Comparison of ENCODE assay signal across 8 mouse cellular contexts in the genomic region with DNA sequence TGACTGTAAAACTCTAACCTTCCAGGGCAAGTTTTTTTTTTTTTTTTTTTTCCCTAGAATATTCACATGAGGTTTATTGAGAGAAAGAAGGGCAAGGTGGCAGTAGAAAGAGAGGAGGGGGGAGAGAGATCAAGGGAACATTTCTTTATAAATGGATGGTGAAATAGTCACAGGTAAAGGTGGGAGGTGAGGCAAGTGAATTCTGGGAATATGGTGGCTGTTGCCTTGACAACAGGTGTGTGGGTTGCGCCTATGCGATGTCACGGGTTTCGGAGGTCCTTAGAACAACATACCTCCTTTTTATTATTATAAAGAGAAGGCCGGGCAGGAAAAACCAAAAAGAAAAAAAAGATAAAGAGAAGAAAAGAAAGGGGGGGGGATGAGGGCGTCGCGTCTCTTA. TPM values are rescaled to one million over a fixed set of nuclear protein-coding genes. Genes with fewer than 3 reads are reported as not detected.
A peak's percentile ranks its signal among the peaks of the same experiment; 100 is the strongest.
DNase-seq lines count a peak whose midpoint lies in the region; ATAC-seq and TF ChIP-seq lines count a peak whose summit lies in the region.

No protein-coding gene starts in this region.

- no peak for TF ChIP-seq POLR2A in embryonic fibroblast, embryonic 13.5 days (IDR thresholded peaks at IDR 0.05; ENCODE audit: low read depth, low read length)

- no peak overlapping the region for H3K4me3 ChIP-seq in liver, embryonic 11.5 days (ENCODE audit: low read depth, low read length)
- no peak overlapping the region for H3K4me3 ChIP-seq in embryonic fibroblast, embryonic 13.5 days (ENCODE audit: insufficient read depth, low read length)
- H3K4me3 ChIP-seq in intestine, embryonic 16.5 days (ENCODE audit: low read length) = no peak overlapping the region
- 0 out of 2 replicates have a peak overlapping the region, but pooled peaks have one; percentile 29 for H3K4me3 ChIP-seq in neural tube, embryonic 13.5 days

- 62% methylated on average over 8 of the region's 8 CpGs for WGBS in liver, embryonic 11.5 days
- WGBS in intestine, embryonic 16.5 days = 64% methylated on average over 8 of the region's 8 CpGs
- 59% methylated on average over 8 of the region's 8 CpGs for WGBS in neural tube, embryonic 13.5 days

- no peak for DNase-seq in liver, embryonic 11.5 days (ENCODE audit: low spot score)
- DNase-seq in liver = no peak
- DNase-seq in layer of hippocampus, postnatal 14 days (ENCODE audit: low spot score in 2 of 2) = no peak
- no peak for DNase-seq in layer of hippocampus, adult 18-20 months (ENCODE audit: low spot score in 2 of 2)
- DNase-seq in cerebellum, postnatal 10 days = no peak

- no peaks in the 10 kb centered on the region; the same call in none of the 2 replicates for H3K4me1 ChIP-seq in liver, embryonic 11.5 days (replicated peaks; ENCODE audit: control insufficient read depth, insufficient read depth, low read length)
- H3K4me1 ChIP-seq in embryonic fibroblast, embryonic 13.5 days (ENCODE audit: control insufficient read depth, insufficient read depth, low read length) = 0 out of 2 replicates have a peak, but pooled peaks cover 2% of the 10 kb centered on the region
- H3K4me1 ChIP-seq in intestine, embryonic 16.5 days (ENCODE audit: control insufficient read depth, insufficient read depth, low read length) = no peaks in the 10 kb centered on the region
- peaks cover 7% of the 10 kb centered on the region for H3K4me1 ChIP-seq in neural tube, embryonic 13.5 days (replicated peaks)

- peak overlapping the region; percentile 60 for H3K4me2 ChIP-seq in liver, embryonic 11.5 days
- H3K4me2 ChIP-seq in intestine, embryonic 16.5 days (ENCODE audit: low read depth, low read length) = peak overlapping the region; percentile 50
- H3K4me2 ChIP-seq in neural tube, embryonic 13.5 days = peak overlapping the region; percentile 55

- H3K9ac ChIP-seq in liver, embryonic 11.5 days (ENCODE audit: low read depth, low read length) = no peak overlapping the region
- H3K9ac ChIP-seq in intestine, embryonic 16.5 days (ENCODE audit: low read depth, low read length) = no peak overlapping the region
- H3K9ac ChIP-seq in neural tube, embryonic 13.5 days = peak overlapping the region; percentile 41; the same call in 1 of the 2 replicates

- H3K36me3 ChIP-seq in liver, embryonic 11.5 days (ENCODE audit: control insufficient read depth, insufficient read depth, low read length) = no peaks in the 10 kb centered on the region
- no peaks in the 10 kb centered on the region for H3K36me3 ChIP-seq in intestine, embryonic 16.5 days (ENCODE audit: control insufficient read depth, insufficient read depth, low read length)
- H3K36me3 ChIP-seq in neural tube, embryonic 13.5 days = no peaks in the 10 kb centered on the region

- no peak overlapping the region for H3K27ac ChIP-seq in liver, embryonic 11.5 days (ENCODE audit: low read depth, low read length)
- peak overlapping the region; percentile 57 for H3K27ac ChIP-seq in embryonic fibroblast, embryonic 13.5 days (ENCODE audit: insufficient read depth, low read length)
- no peak overlapping the region for H3K27ac ChIP-seq in intestine, embryonic 16.5 days (ENCODE audit: low read length)
- peak overlapping the region; percentile 33; the same call in 1 of the 2 replicates for H3K27ac ChIP-seq in neural tube, embryonic 13.5 days (replicated peaks)

- ATAC-seq in liver, embryonic 11.5 days (replicated peaks; ENCODE audit: low FRiP score) = no peak
- ATAC-seq in intestine, embryonic 16.5 days = no peak
- peak; percentile 33; the same call in 1 of the 2 replicates for ATAC-seq in neural tube, embryonic 13.5 days (ENCODE audit: low read depth)

- H3K27me3 ChIP-seq in liver, embryonic 11.5 days (replicated peaks; ENCODE audit: control insufficient read depth, insufficient read depth, low read length) = no peaks in the 10 kb centered on the region
- H3K27me3 ChIP-seq in intestine, embryonic 16.5 days (replicated peaks; ENCODE audit: control insufficient read depth, insufficient read depth, low read length) = no peaks in the 10 kb centered on the region
- H3K27me3 ChIP-seq in neural tube, embryonic 13.5 days = no peaks in the 10 kb centered on the region

- H3K9me3 ChIP-seq in liver, embryonic 11.5 days (ENCODE audit: control insufficient read depth, low read length) = no peaks in the 10 kb centered on the region
- H3K9me3 ChIP-seq in intestine, embryonic 16.5 days (ENCODE audit: control insufficient read depth, low read length) = no peaks in the 10 kb centered on the region
- H3K9me3 ChIP-seq in neural tube, embryonic 13.5 days = no peaks in the 10 kb centered on the region

- no peak for TF ChIP-seq CTCF in embryonic fibroblast, embryonic 13.5 days (IDR thresholded peaks at IDR 0.05; ENCODE audit: borderline replicate concordance, insufficient read depth, low read length)

RNA-seq across cellular contexts. Expression of a gene that starts 41.9 kb away (rescaled TPM):
- polyA plus RNA-seq in liver, embryonic 11.5 days (2014; fragmentation: Nextera tagmentation; extraction: Ambion mirVana) = 8.9 and 10.5 TPM in 2 replicates
- 29.3 and 33.7 TPM in 2 replicates for polyA plus RNA-seq in embryonic fibroblast, embryonic 13.5 days (2011; ENCODE audit: insufficient read length, low read depth, missing spikeins)
- 12.7 and 15.3 TPM in 2 replicates for polyA plus RNA-seq in intestine, embryonic 16.5 days (2015; fragmentation: Nextera tagmentation; extraction: Ambion mirVana)
- 2.3 and 3.1 TPM in 2 replicates for polyA plus RNA-seq in neural tube, embryonic 13.5 days (2015; fragmentation: Nextera tagmentation; extraction: Ambion mirVana)
- total RNA-seq in layer of hippocampus, postnatal 14 days (2021) = 1 to 10 TPM; 3.7 to 4.2 TPM
- 1 to 10 TPM; 1.4 to 1.6 TPM for total RNA-seq in layer of hippocampus, adult 18-20 months (2021)

Comparison
In these comparisons a context has a peak if more than half of its experiments do, and no peak if none do; other contexts are left out.
1. H3K27ac ChIP-seq: peak in embryonic fibroblast, embryonic 13.5 days (single experiment) and neural tube, embryonic 13.5 days (single experiment); none in liver, embryonic 11.5 days (single experiment) and intestine, embryonic 16.5 days (single experiment).
2. Peak in every context shown above with its lines, with median percentiles within 50 percentile points of each other: H3K4me2 ChIP-seq.